Mouse (Mus musculus) frontal cortex, adult (tissue): Measurements from ENCODE around the gene Slc41a2.

Experiments
- ATAC-seq: cut with Nextera tagmentation; 2 replicates; pipeline ENCODE4 v1.9.2; 2017; ENCODE audit warnings: mild to moderate bottlenecking, moderate library complexity, mixed read lengths; ENCODE audit not compliant: low TSS enrichment

Slc41a2 gene

GRCm38 (mm10) chr10:83186167-83186566, 151.5 kb downstream of the Slc41a2 start:
- no peak for ATAC-seq

GRCm38 (mm10) chr10:83185121-83185520, 152.6 kb downstream of the Slc41a2 start:
- no peak for ATAC-seq

GRCm38 (mm10) chr10:83184480-83185069, 153.1 kb downstream of the Slc41a2 start:
- 0 out of 2 replicates have a peak, but pooled peaks have one; percentile 14 for ATAC-seq

GRCm38 (mm10) chr10:83183634-83184479, 153.8 kb downstream of the Slc41a2 start:
- ATAC-seq, result no peak

GRCm38 (mm10) chr10:83182573-83182960, 155.1 kb downstream of the Slc41a2 start:
- peak; percentile 44 for ATAC-seq

- peak; percentile 44; the same call in 1 of the 2 replicates for ATAC-seq
Observed at GRCm38 (mm10) chr10:83181831-83182572, 155.7 kb downstream of the Slc41a2 start.
